Mouse (Mus musculus) lung, embryonic 14.5 days (tissue): Measurements from ENCODE around the gene Ubxn11. TPM values are rescaled to one million over a fixed set of nuclear protein-coding genes. Genes with fewer than 3 reads are reported as not detected.
A peak's percentile ranks its signal among the peaks of the same experiment; 100 is the strongest.

Experiments used
- ATAC-seq: fragments of 200-750 bp; cut with Nextera tagmentation; 2 replicates; pipeline ENCODE4 v1.8.0; 2017; ENCODE audit warnings: mild to moderate bottlenecking, moderate TSS enrichment, moderate library complexity; ENCODE audit not compliant: insufficient read depth
- DNase-seq: peaks from one replicate; pipeline ENCODE4 v3.0.0-alpha.2; 2015
- H3K27ac ChIP-seq: fragments of 300-500 bp; sonication (generic); 2 replicates; pipeline ENCODE4 v1.5.1; 2014; ENCODE audit warnings: low read depth, mild to moderate bottlenecking, moderate library complexity
- H3K27me3 ChIP-seq: fragments of 300-500 bp; sonication (generic); 2 replicates; pipeline ENCODE4 v1.6.1; 2014; ENCODE audit warnings: low read length, control low read depth; ENCODE audit not compliant: insufficient read depth
- H3K36me3 ChIP-seq: fragments of 300-500 bp; sonication (generic); 2 replicates; pipeline ENCODE4 v1.6.1; 2014; ENCODE audit warnings: control low read depth; ENCODE audit not compliant: insufficient read depth
- H3K4me1 ChIP-seq: fragments of 300-500 bp; sonication (generic); 2 replicates; pipeline ENCODE4 v1.6.1; 2014; ENCODE audit warnings: antibody characterized with exemption, control low read depth; ENCODE audit not compliant: insufficient read depth
- H3K4me2 ChIP-seq: fragments of 300-500 bp; sonication (generic); 2 replicates; pipeline ENCODE4 v1.6.1; 2014; ENCODE audit warnings: mild to moderate bottlenecking
- H3K4me3 ChIP-seq: fragments of 300-500 bp; sonication (generic); 2 replicates; pipeline ENCODE4 v1.5.1; 2014; ENCODE audit warnings: low read depth, low read length
- H3K9ac ChIP-seq: fragments of 300-500 bp; sonication (generic); 2 replicates; pipeline ENCODE4 v1.6.1; 2014
- H3K9me3 ChIP-seq: fragments of 300-500 bp; sonication (generic); 2 replicates; pipeline ENCODE4 v1.6.1; 2016; ENCODE audit warnings: low read depth, low read length, control low read depth
- CTCF ChIP-seq: IDR thresholded peaks from 2 replicates; pipeline ENCODE4 v1.5.1; 2016; ENCODE audit warnings: antibody characterized with exemption, low read depth
- WGBS: fragments of 180-500 bp; shearing (Covaris S2); extraction: QIAGEN DNeasy Blood & Tissue Kit; methylation state at CpG from one replicate; pipeline ENCODE4 v1.1.7; 2014; 5-methylcytosine and 5-hydroxymethylcytosine counted together
- polyA plus RNA-seq: library from polyadenylated mRNA; unstranded; fragments of >200 nt; fragmentation: Nextera tagmentation; extraction: Ambion mirVana; gene quantifications from 2 replicates; pipeline ENCODE4 v1.2.1, GENCODE M21; 2014

Gene Ubxn11
- 6.8 and 7.8 TPM in 2 replicates for polyA plus RNA-seq

GRCm38 (mm10) chr4:134101979-134102741 lies at the start of gene Ubxn11:
TSS of gene Ubxn11 (plus strand) at chr4:134102570.
- H3K9me3 ChIP-seq: no peaks in the 10 kb centered on the region
- DNase-seq (peak; percentile 94), ATAC-seq (peak; percentile 98)
- H3K36me3 ChIP-seq: no peaks in the 10 kb centered on the region
- H3K27me3 ChIP-seq: no peaks in the 10 kb centered on the region
- 16% methylated on average over 34 of the region's 34 CpGs for WGBS
- peak within 1 kb of the TSS; percentile 65 for H3K4me3 ChIP-seq
- H3K27ac ChIP-seq: no peak within 1 kb of the TSS
- TF ChIP-seq CTCF: no peak
- H3K9ac ChIP-seq: peak within 1 kb of the TSS; percentile 60
- H3K4me2 ChIP-seq: peak within 1 kb of the TSS; percentile 72
- H3K4me1 ChIP-seq: no peaks in the 10 kb centered on the region

DNA sequence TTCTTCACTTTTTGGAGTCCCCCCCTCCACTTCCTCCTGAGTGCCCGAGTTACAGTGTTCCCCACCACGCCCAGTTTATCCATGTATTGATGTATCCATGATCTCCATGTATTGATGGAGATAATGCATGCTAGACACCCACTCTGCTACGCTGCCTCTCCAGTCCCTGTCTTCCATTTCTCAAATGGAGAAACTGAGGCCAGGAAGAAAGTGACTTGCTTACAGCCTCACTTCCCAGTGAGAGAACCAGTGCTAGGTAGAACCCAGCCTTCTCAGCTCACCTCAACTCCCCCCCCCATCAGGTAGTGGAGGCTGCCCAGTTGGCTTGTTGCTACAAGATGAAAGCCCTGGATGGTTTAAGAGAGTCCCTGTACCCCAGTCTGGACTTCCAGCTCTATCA lies 48.8 kb upstream of the Ubxn11 start, which contains the start of gene Zfp683:
Gene Zfp683, plus strand, starts transcription at position 301 of the 400 bp plus-strand sequence.
- H3K4me3 ChIP-seq: no peak within 1 kb of the TSS
- H3K27me3 ChIP-seq: no peaks in the 10 kb centered on the region
- TF ChIP-seq CTCF: no peak
- H3K9me3 ChIP-seq: no peaks in the 10 kb centered on the region
- peak within 1 kb of the TSS; percentile 30; the same call in 1 of the 2 replicates for H3K27ac ChIP-seq
- peaks cover 6% of the 10 kb centered on the region for H3K4me1 ChIP-seq
- WGBS: 86% methylated on average over 3 of the region's 3 CpGs
- H3K9ac ChIP-seq: no peak within 1 kb of the TSS
- no peak within 1 kb of the TSS for H3K4me2 ChIP-seq
- H3K36me3 ChIP-seq: no peaks in the 10 kb centered on the region
- ATAC-seq (no peak), DNase-seq (no peak)

DNA sequence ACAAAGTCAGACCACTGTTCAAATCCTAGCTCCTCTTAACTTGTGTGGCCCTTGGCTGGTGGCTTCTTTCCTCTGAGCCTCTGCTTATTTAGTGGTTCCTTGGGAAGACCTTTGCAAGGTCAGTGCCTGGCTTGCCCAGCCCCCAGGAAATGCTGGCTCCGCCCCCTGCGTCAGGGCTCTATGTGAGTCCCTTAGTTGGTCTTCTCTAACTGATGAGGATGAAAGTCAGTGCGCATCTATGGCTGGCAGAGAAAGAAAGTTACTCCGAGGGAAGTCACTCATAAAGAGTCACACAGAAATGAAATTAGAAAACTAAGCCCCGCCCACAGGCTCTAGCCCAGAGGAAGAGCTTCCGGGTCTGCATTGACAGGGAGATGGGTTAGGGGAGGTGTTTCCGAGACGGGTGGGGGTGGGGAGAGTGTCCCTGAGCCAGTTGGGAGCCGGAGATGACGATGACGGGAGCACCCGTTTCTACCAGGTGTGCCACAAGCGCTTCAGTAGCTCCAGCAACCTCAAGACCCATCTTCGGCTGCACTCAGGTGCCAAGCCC lies 44.1 kb upstream of the Ubxn11 start:
- H3K4me2 ChIP-seq: peak overlapping the region; percentile 14; the same call in 1 of the 2 replicates
- WGBS: 23% methylated on average over 14 of the region's 14 CpGs

DNA sequence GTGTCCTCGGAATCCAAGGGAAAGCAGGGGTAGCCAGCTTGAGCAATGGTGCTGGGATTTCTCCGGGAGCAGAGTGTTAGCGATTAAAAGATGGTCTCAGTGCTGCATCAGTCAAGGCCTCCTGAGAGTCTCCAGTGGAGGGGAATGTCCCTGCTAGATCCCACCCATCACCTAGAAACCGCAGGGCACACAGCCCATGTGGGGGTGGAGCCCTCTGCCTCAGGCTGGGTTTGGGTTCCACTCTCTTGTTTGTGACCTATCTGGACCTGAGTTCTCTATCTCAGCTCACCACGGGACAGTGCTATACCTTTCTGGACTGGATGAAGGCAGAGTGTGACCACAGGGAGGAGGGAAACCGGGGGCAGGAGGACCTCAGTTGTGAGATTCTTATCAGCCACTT lies 43.5 kb upstream of the Ubxn11 start:
- H3K4me2 ChIP-seq: no peak overlapping the region
- no peaks in the 10 kb centered on the region for H3K36me3 ChIP-seq
- no peaks in the 10 kb centered on the region for H3K9me3 ChIP-seq
- H3K4me1 ChIP-seq: no peaks in the 10 kb centered on the region
- DNase-seq (no peak), ATAC-seq (no peak)
- peaks cover 7% of the 10 kb centered on the region; the same call in 1 of the 2 replicates for H3K27me3 ChIP-seq
- WGBS: 71% methylated on average over 6 of the region's 6 CpGs
- H3K9ac ChIP-seq: no peak overlapping the region
- TF ChIP-seq CTCF: no peak
- H3K4me3 ChIP-seq: no peak overlapping the region
- H3K27ac ChIP-seq: no peak overlapping the region

More for the DNA sequence above, 44.1 kb upstream of the Ubxn11 start:
- ATAC-seq (no peak), DNase-seq (peak; percentile 15)
- H3K27me3 ChIP-seq: peaks cover 7% of the 10 kb centered on the region; the same call in 1 of the 2 replicates
- H3K4me3 ChIP-seq: no peak overlapping the region
- no peak overlapping the region for H3K9ac ChIP-seq
- no peaks in the 10 kb centered on the region for H3K9me3 ChIP-seq
- H3K27ac ChIP-seq: no peak overlapping the region
- no peaks in the 10 kb centered on the region for H3K4me1 ChIP-seq
- no peak for TF ChIP-seq CTCF
- H3K36me3 ChIP-seq: no peaks in the 10 kb centered on the region

DNA sequence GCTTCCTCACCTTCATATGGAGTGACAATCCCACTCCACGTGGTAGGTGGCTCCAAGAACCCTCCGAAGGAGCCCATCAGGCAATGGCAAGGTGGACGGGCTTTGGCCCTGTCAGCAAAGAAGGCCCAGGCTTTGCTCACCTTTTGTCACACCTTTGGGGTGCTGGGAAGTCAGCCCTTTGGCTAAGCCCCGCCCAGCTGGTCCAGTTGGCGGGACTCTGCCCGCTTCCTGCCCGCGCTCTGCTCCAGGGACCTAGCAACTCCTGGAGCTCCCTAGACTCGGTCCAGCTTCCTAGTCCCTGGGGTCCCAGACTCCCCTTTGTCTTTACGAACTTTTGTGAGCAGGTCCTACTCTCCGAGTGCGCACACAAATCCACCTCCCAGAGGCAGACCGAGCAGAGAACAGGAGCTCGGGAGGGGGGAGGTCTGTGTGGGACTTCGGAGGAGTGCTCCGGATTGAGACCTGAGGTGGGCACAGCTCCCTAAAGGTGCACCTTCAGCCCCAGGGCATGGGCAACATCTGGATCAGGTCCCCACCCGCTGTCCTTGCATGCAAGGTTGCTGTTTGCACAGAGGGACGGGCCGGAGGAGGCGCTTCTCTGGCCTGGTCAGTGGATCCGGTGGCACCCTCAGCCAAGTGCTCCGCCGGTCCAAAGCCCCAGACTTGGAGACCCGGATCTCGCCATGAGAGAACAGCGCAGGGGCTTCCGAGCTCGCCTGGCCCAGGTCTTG lies 42.1 kb upstream of the Ubxn11 start, which contains the start of gene Crybg2:
Gene Crybg2, plus strand, starts transcription at position 681 of the 731 bp plus-strand sequence.
- no peaks in the 10 kb centered on the region for H3K36me3 ChIP-seq
- DNase-seq: no peak
- ATAC-seq: no peak
- H3K4me2 ChIP-seq: no peak within 1 kb of the TSS
- no peak within 1 kb of the TSS for H3K4me3 ChIP-seq
- no peak within 1 kb of the TSS for H3K27ac ChIP-seq
- peaks cover 14% of the 10 kb centered on the region for H3K27me3 ChIP-seq
- H3K4me1 ChIP-seq: no peaks in the 10 kb centered on the region
- WGBS: 38% methylated on average over 28 of the region's 28 CpGs
- H3K9me3 ChIP-seq: no peaks in the 10 kb centered on the region
- no peak for TF ChIP-seq CTCF
- H3K9ac ChIP-seq: no peak within 1 kb of the TSS

GRCm38 (mm10) chr4:134061166-134061830 lies 41.1 kb upstream of the Ubxn11 start:
- no peak overlapping the region for H3K4me3 ChIP-seq
- no peaks in the 10 kb centered on the region for H3K36me3 ChIP-seq
- no peaks in the 10 kb centered on the region for H3K4me1 ChIP-seq
- no peak overlapping the region for H3K4me2 ChIP-seq
- 52% methylated on average over 18 of the region's 18 CpGs for WGBS
- TF ChIP-seq CTCF: no peak
- H3K9ac ChIP-seq: no peak overlapping the region
- ATAC-seq: no peak
- no peaks in the 10 kb centered on the region for H3K9me3 ChIP-seq
- H3K27me3 ChIP-seq: peaks cover 21% of the 10 kb centered on the region
- H3K27ac ChIP-seq: no peak overlapping the region
- no peak for DNase-seq
